Mouse (Mus musculus): Measurements from ENCODE around the gene Olfr56. TPM values are rescaled to one million over a fixed set of nuclear protein-coding genes. Genes with fewer than 3 reads are reported as not detected.
"Not testable (repeated sequence)": the region's sequence is repeated elsewhere in the genome, so short reads cannot be mapped to it uniquely, and the experiment has no call there.

Olfr56 gene
- total RNA-seq (2022), result not detected

DNA sequence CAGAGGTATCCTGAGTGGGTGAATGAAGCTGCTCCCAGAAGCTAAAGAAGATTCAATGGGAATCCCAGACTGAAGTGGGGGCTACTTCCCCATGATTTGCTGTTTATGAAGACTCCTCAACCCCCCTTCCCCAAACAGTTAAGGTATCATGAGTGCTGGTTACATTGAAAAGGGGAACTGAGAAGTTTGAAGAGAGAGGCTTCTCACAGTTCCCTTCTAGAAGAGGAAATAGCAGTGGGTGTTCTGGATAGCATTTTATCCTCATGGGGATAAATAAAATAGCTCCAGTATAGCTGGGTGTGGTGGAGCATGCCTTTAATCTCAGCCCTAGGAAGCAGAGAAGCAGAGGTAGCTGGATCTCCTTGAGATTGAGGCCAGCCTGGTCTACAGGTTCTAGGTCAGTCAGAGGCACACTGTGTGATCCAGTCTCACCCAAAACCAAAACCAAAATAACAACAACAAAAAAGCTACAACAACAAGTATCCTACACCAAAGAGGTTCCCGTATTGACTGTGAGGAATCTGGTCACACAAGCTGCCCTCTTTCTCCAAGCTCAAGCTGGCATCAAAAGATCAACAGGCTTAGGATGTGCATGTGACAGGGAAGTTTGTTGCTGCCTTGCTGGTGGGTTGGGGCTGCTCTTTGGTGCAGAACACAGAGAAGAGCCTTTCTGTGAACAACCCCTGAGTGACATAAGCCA is at the start of gene Olfr56:
TSS of gene Olfr56 (plus strand) at position 650 of the 700 bp plus-strand sequence.
- DNase-seq (ENCODE audit: low spot score in 2 of 2), result not testable (repeated sequence)

- not testable (repeated sequence) for DNase-seq (ENCODE audit: low spot score in 2 of 2)
These were observed 45.3 kb upstream of the Olfr56 start for GRCm38 (mm10) chr11:48933422-48933821.

- not testable (repeated sequence) for DNase-seq (ENCODE audit: low spot score in 2 of 2)
These were observed 44.8 kb upstream of the Olfr56 start for GRCm38 (mm10) chr11:48933923-48934322.

- DNase-seq (ENCODE audit: low spot score in 2 of 2), result not testable (repeated sequence)
These were observed 43.4 kb upstream of the Olfr56 start for GRCm38 (mm10) chr11:48935291-48935690.

DNA sequence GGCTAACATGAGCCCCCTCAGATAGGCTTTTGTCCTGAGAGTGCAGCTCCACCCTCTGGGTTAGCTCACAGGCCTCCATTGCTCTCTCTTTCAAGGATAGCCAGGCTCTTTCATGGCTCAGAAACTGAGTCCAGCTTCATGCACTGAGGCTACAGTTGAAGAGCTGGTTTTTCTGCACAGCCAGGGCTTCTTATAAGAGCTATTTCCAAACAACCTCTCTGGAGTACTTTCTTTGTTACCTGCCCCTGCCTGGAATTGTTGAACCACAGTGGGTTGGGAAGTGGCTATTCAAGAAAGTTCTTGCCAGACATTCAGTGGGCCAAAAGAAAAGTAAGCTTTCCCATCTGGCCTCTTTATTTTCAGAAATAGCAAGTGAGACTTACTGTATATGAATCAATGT is 39.4 kb upstream of the Olfr56 start:
- DNase-seq (ENCODE audit: low spot score in 2 of 2), result not testable (repeated sequence)

DNA sequence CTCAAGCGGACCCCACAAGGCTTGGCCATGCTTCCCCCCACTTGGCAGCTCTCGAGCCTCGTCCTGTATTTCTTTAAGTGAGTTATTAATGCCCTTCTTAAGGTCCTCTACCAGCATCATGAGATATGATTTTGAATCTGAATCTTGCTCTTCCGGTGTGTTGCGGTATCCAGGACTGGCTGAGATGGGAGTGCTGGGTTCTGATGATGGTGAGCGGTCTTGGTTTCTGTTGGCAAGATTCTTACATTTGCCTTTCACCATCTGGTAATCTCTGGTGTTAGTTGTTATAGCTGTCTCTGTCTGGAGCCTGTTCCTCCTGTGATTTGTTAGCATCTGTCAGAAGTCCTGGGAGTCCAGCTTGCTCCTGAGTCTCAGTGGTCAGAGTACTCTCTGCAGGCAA is 32.6 kb upstream of the Olfr56 start, which contains the start of gene Psme2b:
TSS of gene Psme2b (minus strand) at position 101 of the 400 bp plus-strand sequence.
- DNase-seq (ENCODE audit: low spot score in 2 of 2), result not testable (repeated sequence)

GRCm38 (mm10) chr11:48974686-48975085 is 4.0 kb upstream of the Olfr56 start:
- DNase-seq (ENCODE audit: low spot score in 2 of 2), result not testable (repeated sequence)

DNA sequence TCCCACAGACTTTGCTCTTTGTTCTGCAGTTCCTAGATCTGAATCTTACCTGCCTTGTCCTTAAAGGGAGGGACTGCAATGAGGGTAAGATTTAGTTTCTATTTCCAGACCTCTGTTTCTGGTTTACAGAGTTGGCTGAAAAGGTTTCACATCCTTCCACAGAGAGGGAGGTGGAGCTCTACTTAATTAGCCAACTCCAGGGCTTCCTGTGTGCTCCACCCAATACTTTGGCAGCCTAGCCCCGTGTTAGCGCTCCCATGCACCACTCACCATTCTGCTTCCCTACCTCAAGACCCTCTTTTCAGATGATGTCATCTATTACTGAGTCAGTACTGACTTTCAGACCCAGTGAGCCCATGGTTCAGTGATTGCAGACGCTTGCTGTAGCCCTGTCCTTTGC is 562 bp downstream of the Olfr56 start, which contains the start of gene 9930111J21Rik1:
TSS of gene 9930111J21Rik1 (minus strand) at position 148 of the 400 bp plus-strand sequence.
- DNase-seq (ENCODE audit: low spot score in 2 of 2), result not testable (repeated sequence)

- DNase-seq (ENCODE audit: low spot score in 2 of 2), result not testable (repeated sequence)
These were observed 1.4 kb downstream of the Olfr56 start for GRCm38 (mm10) chr11:48980052-48980451.

GRCm38 (mm10) chr11:48982848-48983247 is 4.2 kb downstream of the Olfr56 start:
- DNase-seq (ENCODE audit: low spot score in 2 of 2), result not testable (repeated sequence)

GRCm38 (mm10) chr11:48988219-48988618 is 9.5 kb downstream of the Olfr56 start:
- DNase-seq (ENCODE audit: low spot score in 2 of 2), result not testable (repeated sequence)

- DNase-seq (ENCODE audit: low spot score in 2 of 2), result not testable (repeated sequence)
These were observed 11.3 kb downstream of the Olfr56 start for GRCm38 (mm10) chr11:48989981-48990380.

DNA sequence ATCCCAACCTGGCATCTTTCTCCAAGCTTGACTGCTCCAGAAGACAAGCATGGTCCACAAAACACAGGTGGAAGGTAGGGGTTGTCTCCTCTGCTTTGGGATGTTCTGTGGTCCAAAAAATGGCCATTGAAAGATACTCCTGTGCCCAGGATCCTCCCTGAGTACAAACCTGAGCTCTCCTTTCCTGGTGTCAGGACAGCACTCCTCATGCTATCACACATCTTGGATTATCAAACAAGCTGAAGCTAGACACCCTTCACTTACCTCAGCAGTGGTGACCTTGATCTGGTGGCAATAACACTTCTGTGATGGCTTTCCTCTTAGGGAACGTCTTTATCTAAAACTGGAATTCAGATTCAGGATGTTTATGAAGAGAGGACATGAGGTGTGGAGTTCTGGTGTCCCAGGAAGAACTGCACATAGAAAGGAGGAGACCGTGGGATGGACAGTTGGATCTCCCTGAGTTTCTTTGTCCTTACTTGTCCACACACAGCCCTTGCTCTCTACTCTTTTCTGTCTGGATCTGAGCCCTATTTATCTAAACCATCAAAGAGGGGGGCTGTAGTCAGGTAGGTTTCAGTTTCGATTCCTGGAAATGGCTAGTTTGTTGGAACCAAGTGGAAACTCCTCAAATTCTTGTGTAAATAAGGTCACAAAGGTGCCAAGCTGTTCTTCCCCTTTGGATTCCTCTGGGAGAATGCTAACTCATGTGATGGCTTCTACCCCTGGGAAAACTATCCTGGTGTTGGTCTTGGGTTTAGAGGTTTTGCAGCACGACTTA is 13.2 kb downstream of the Olfr56 start, which contains the start of gene Gm12185:
TSS of gene Gm12185 (minus strand) at position 487 of the 781 bp plus-strand sequence.
- not testable (repeated sequence) for DNase-seq (ENCODE audit: low spot score in 2 of 2)

DNA sequence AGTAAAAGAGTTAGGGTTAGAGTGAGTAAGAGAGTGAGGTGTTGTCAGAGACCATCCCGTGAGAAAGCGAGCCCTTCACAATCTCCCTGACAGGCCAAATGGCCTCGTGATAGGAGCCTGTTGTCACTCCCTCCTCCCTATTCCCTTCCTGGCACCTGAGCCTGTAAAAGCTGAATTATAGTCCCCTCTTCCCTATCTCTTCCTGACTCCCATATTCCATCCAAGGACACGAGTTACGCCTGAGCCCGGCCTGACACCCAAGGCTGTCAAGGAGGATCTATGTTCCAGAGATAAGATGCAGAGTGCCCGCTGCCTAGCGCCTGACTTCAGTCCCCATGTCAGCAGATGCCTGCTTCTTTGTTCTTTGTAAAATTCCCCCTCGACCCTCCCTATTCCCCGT is 14.6 kb downstream of the Olfr56 start:
- DNase-seq (ENCODE audit: low spot score in 2 of 2), result not testable (repeated sequence)

DNA sequence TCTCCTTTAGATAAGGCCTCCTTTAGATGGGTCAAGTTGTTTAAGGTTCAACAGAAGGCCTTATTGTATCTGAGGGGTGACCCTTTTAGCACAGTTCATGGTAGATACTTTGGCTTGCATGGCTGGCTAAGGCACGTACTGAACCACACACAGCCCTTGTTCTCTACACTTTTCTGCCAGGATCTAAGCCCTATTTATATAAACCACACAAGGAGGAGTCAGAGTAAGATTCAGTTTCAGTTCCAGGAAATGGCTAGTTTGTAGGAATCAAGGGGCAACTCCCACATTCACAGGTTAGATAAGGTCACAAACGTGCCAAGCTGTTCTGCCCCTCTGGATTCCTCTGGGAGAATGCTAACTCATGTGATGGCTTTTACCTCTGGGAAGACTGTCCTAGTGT is 15.3 kb downstream of the Olfr56 start, which contains the start of gene Tgtp1:
TSS of gene Tgtp1 (minus strand) at position 155 of the 400 bp plus-strand sequence.
- DNase-seq (ENCODE audit: low spot score in 2 of 2), result not testable (repeated sequence)

DNA sequence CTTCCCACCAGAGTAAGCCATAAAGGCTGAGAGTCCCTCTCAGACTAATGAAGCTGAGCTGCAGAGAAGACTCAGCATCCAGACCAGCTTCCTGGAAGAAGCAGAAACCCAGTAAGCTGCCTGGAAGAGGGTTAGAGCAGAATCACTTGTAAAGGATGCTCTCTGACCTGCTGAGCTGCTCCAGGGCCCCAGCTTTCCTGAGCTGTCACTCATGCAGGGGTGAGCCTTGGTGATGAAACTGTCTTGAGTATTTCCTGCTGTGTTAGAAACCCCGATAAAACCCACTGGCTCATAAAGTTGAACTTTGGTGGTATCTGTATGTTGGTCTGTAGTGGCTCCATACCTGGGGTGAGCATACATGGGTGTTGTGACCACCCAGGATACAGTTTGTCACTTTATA is 21.7 kb downstream of the Olfr56 start:
- not testable (repeated sequence) for DNase-seq (ENCODE audit: low spot score in 2 of 2)

GRCm38 (mm10) chr11:49006317-49006716 is 27.6 kb downstream of the Olfr56 start:
- not testable (repeated sequence) for DNase-seq (ENCODE audit: low spot score in 2 of 2)

GRCm38 (mm10) chr11:49006785-49007184 is 28.1 kb downstream of the Olfr56 start:
- DNase-seq (ENCODE audit: low spot score in 2 of 2), result not testable (repeated sequence)

DNA sequence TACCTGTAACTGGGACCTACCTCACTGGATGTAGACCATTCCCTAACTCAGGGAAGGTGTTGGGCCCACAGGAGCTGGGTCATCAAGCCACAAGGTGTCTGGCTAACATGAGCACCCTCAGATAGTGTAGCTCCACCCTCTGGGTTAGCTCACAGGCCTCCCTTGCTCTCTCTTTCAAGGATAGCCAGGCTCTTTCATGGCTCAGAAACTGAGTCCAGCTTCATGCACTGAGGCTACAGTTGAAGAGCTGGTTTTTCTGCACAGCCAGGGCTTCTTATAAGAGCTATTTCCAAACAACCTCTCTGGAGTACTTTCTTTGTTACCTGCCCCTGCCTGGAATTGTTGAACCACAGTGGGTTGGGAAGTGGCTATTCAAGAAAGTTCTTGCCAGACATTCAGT is 33.4 kb downstream of the Olfr56 start:
- DNase-seq (ENCODE audit: low spot score in 2 of 2), result not testable (repeated sequence)

GRCm38 (mm10) chr11:49050064-49050463 is 71.4 kb downstream of the Olfr56 start:
- not testable (repeated sequence) for DNase-seq (ENCODE audit: low spot score in 2 of 2)

DNA sequence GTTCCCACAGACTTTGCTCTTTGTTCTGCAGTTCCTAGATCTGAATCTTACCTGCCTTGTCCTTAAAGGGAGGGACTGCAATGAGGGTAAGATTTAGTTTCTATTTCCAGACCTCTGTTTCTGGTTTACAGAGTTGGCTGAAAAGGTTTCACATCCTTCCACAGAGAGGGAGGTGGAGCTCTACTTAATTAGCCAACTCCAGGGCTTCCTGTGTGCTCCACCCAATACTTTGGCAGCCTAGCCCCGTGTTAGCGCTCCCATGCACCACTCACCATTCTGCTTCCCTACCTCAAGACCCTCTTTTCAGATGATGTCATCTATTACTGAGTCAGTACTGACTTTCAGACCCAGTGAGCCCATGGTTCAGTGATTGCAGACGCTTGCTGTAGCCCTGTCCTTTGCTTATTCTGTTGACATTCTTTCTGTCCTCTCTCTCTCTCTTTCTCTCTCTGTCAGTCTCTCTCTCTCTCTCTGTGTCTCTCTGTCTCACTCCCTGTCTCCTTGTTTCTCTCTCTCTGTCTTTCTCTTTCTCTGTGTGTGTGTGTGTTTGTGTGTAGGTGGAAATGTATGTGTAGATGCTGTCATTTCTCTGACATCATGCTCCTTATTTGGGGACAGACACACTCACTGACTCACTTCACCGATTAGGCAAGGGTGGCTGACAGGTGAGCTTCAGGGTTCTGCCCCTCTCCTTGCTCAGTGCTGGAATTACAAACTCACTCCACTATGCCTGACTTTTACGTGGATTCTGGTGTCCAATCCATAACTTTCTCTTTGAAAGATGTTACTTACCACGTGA is 72.6 kb downstream of the Olfr56 start, which contains the start of gene 9930111J21Rik2:
TSS of gene 9930111J21Rik2 (minus strand) at position 150 of the 799 bp plus-strand sequence.
- not testable (repeated sequence) for DNase-seq (ENCODE audit: low spot score in 2 of 2)
